Mouse (Mus musculus) hindbrain, embryonic 10.5 days (tissue): ENCODE results near the gene Fam19a1. TPM values are rescaled to one million over a fixed set of nuclear protein-coding genes. Genes with fewer than 3 reads are reported as not detected.
"Not testable (repeated sequence)": the region's sequence is repeated elsewhere in the genome, so short reads cannot be mapped to it uniquely, and the experiment has no call there.

Experiments
- DNase-seq: peaks from one replicate; pipeline ENCODE4 v3.0.0-alpha.2; 2017; ENCODE audit warnings: low spot score
- H3K27ac ChIP-seq: fragments of 300-500 bp; sonication (generic); 2 replicates; pipeline ENCODE4 v1.5.1; 2016; ENCODE audit warnings: mild to moderate bottlenecking, moderate library complexity
- H3K27me3 ChIP-seq: fragments of 300-500 bp; sonication (generic); 2 replicates; pipeline ENCODE4 v1.6.1; 2016; ENCODE audit warnings: mild to moderate bottlenecking; ENCODE audit not compliant: poor library complexity, insufficient read depth, severe bottlenecking
- H3K36me3 ChIP-seq: fragments of 300-500 bp; sonication (generic); 2 replicates; pipeline ENCODE4 v1.6.1; 2016; ENCODE audit warnings: mild to moderate bottlenecking, moderate library complexity
- H3K4me1 ChIP-seq: fragments of 300-500 bp; sonication (generic); replicated peaks from 2 replicates; pipeline ENCODE4 v1.6.1; 2016; ENCODE audit warnings: mild to moderate bottlenecking
- H3K4me3 ChIP-seq: fragments of 300-500 bp; sonication (generic); 2 replicates; pipeline ENCODE4 v1.5.1; 2016; ENCODE audit warnings: mild to moderate bottlenecking, moderate library complexity
- H3K9me3 ChIP-seq: fragments of 300-500 bp; sonication (generic); 2 replicates; pipeline ENCODE4 v1.6.1; 2016; ENCODE audit warnings: mild to moderate bottlenecking, moderate library complexity
- WGBS: fragments of 180-500 bp; shearing (Covaris S2); methylation state at CpG from one replicate; pipeline ENCODE4 v1.1.7; 2016; 5-methylcytosine and 5-hydroxymethylcytosine counted together
- polyA plus RNA-seq: library from polyadenylated mRNA; unstranded; fragments of >200 nt; fragmentation: Nextera tagmentation; extraction: Ambion mirVana; gene quantifications from 2 replicates; pipeline ENCODE4 v1.2.1, GENCODE M21; 2016

The Fam19a1 gene
- polyA plus RNA-seq, 1 experiment from 2014 or later = 1.9 TPM

GRCm38 (mm10) chr6:96167031-96167430, 54.1 kb downstream of the Fam19a1 start:
- Histone ChIP-seq H3K4me3 (no peak overlapping the region), H3K9me3 (no peaks in the 10 kb centered on the region), H3K36me3 (no peaks in the 10 kb centered on the region), H3K27ac (no peak overlapping the region), H3K27me3 (no peaks in the 10 kb centered on the region), H3K4me1 (no peaks in the 10 kb centered on the region)
- no peak for DNase-seq

- H3K4me3 ChIP-seq = no peak overlapping the region
- no peaks in the 10 kb centered on the region for H3K9me3 ChIP-seq
- WGBS = 89% methylated on average over 3 of the region's 3 CpGs
- H3K4me1 ChIP-seq = no peaks in the 10 kb centered on the region
- no peaks in the 10 kb centered on the region for H3K36me3 ChIP-seq
- no peaks in the 10 kb centered on the region for H3K27me3 ChIP-seq
- no peak for DNase-seq
- no peak overlapping the region for H3K27ac ChIP-seq
These were observed 60.7 kb downstream of the Fam19a1 start for GRCm38 (mm10) chr6:96173681-96174080.

GRCm38 (mm10) chr6:96178530-96178929, 65.6 kb downstream of the Fam19a1 start:
- DNase-seq = no peak
- Histone ChIP-seq H3K4me3 (no peak overlapping the region), H3K36me3 (no peaks in the 10 kb centered on the region), H3K4me1 (no peaks in the 10 kb centered on the region), H3K27me3 (no peaks in the 10 kb centered on the region), H3K9me3 (no peaks in the 10 kb centered on the region), H3K27ac (no peak overlapping the region)

GRCm38 (mm10) chr6:96183392-96183791, 70.4 kb downstream of the Fam19a1 start:
- Histone ChIP-seq H3K4me1 (no peaks in the 10 kb centered on the region), H3K4me3 (no peak overlapping the region), H3K27me3 (no peaks in the 10 kb centered on the region), H3K36me3 (no peaks in the 10 kb centered on the region), H3K9me3 (no peaks in the 10 kb centered on the region), H3K27ac (no peak overlapping the region)
- DNase-seq = no peak
- WGBS = 80% methylated on average over 4 of the region's 4 CpGs

- Histone ChIP-seq H3K4me3 (no peak overlapping the region), H3K27ac (no peak overlapping the region), H3K9me3 (no peaks in the 10 kb centered on the region), H3K36me3 (no peaks in the 10 kb centered on the region), H3K27me3 (no peaks in the 10 kb centered on the region), H3K4me1 (no peaks in the 10 kb centered on the region)
- WGBS = 75% methylated on average over 2 of the region's 2 CpGs
- no peak for DNase-seq
These were observed 73.6 kb downstream of the Fam19a1 start for GRCm38 (mm10) chr6:96186517-96186916.

GRCm38 (mm10) chr6:96198991-96199390, 86.0 kb downstream of the Fam19a1 start:
- 95% methylated on average over 2 of the region's 2 CpGs for whole genome bisulfite sequencing
- H3K4me1 ChIP-seq, H3K36me3 ChIP-seq, H3K4me3 ChIP-seq, H3K9me3 ChIP-seq, H3K27ac ChIP-seq, H3K27me3 ChIP-seq, DNase-seq: not testable (repeated sequence)

GRCm38 (mm10) chr6:96205395-96205794, 92.4 kb downstream of the Fam19a1 start:
- no peak overlapping the region for H3K27ac ChIP-seq
- no peak for DNase-seq
- 97% methylated on average over 2 of the region's 2 CpGs for WGBS
- no peaks in the 10 kb centered on the region for H3K9me3 ChIP-seq
- H3K4me1 ChIP-seq = no peaks in the 10 kb centered on the region
- H3K27me3 ChIP-seq = no peaks in the 10 kb centered on the region
- H3K36me3 ChIP-seq = no peaks in the 10 kb centered on the region
- no peak overlapping the region for H3K4me3 ChIP-seq

- Histone ChIP-seq H3K4me1 (no peaks in the 10 kb centered on the region), H3K36me3 (no peaks in the 10 kb centered on the region), H3K4me3 (no peak overlapping the region), H3K9me3 (no peaks in the 10 kb centered on the region), H3K27me3 (no peaks in the 10 kb centered on the region), H3K27ac (no peak overlapping the region)
- DNase-seq = no peak
These were observed 121.9 kb downstream of the Fam19a1 start for GRCm38 (mm10) chr6:96234806-96235205.

- H3K36me3 ChIP-seq = no peaks in the 10 kb centered on the region
- no peaks in the 10 kb centered on the region for H3K4me1 ChIP-seq
- H3K4me3 ChIP-seq = no peak overlapping the region
- H3K27ac ChIP-seq = no peak overlapping the region
- DNase-seq = no peak
- 89% methylated on average over 3 of the region's 3 CpGs for WGBS
- no peaks in the 10 kb centered on the region for H3K9me3 ChIP-seq
- H3K27me3 ChIP-seq = no peaks in the 10 kb centered on the region
These were observed 131.4 kb downstream of the Fam19a1 start for GRCm38 (mm10) chr6:96244320-96244719.

GRCm38 (mm10) chr6:96252001-96252400, 139.0 kb downstream of the Fam19a1 start:
- H3K27me3 ChIP-seq = no peaks in the 10 kb centered on the region
- H3K4me3 ChIP-seq = no peak overlapping the region
- no peak for DNase-seq
- WGBS = 78% methylated on average over 3 of the region's 3 CpGs
- H3K36me3 ChIP-seq = no peaks in the 10 kb centered on the region
- H3K4me1 ChIP-seq = no peaks in the 10 kb centered on the region
- H3K27ac ChIP-seq = no peak overlapping the region
- H3K9me3 ChIP-seq = no peaks in the 10 kb centered on the region

GRCm38 (mm10) chr6:96254815-96255214, 141.9 kb downstream of the Fam19a1 start:
- no peaks in the 10 kb centered on the region for H3K36me3 ChIP-seq
- H3K4me3 ChIP-seq = no peak overlapping the region
- no peak overlapping the region for H3K27ac ChIP-seq
- no peaks in the 10 kb centered on the region for H3K4me1 ChIP-seq
- H3K27me3 ChIP-seq = no peaks in the 10 kb centered on the region
- no peaks in the 10 kb centered on the region for H3K9me3 ChIP-seq
- DNase-seq = no peak
- 91% methylated on average over 2 of the region's 2 CpGs for WGBS

- no peak overlapping the region for H3K4me3 ChIP-seq
- H3K4me1 ChIP-seq = no peaks in the 10 kb centered on the region
- WGBS = 93% methylated on average over 3 of the region's 3 CpGs
These were observed 145.7 kb downstream of the Fam19a1 start for GRCm38 (mm10) chr6:96258651-96259050.

GRCm38 (mm10) chr6:96266456-96266855, 153.5 kb downstream of the Fam19a1 start:
- Histone ChIP-seq H3K27ac (no peak overlapping the region), H3K27me3 (no peaks in the 10 kb centered on the region), H3K36me3 (no peaks in the 10 kb centered on the region), H3K9me3 (no peaks in the 10 kb centered on the region), H3K4me1 (no peaks in the 10 kb centered on the region), H3K4me3 (no peak overlapping the region)
- DNase-seq = no peak
- WGBS = 91% methylated on average over 4 of the region's 4 CpGs

More at GRCm38 (mm10) chr6:96258651-96259050, 145.7 kb downstream of the Fam19a1 start:
- Histone ChIP-seq H3K36me3 (no peaks in the 10 kb centered on the region), H3K27ac (no peak overlapping the region), H3K27me3 (no peaks in the 10 kb centered on the region), H3K9me3 (no peaks in the 10 kb centered on the region)
- DNase-seq = no peak

GRCm38 (mm10) chr6:96268788-96269187, 155.8 kb downstream of the Fam19a1 start:
- Histone ChIP-seq H3K36me3 (no peaks in the 10 kb centered on the region), H3K4me1 (no peaks in the 10 kb centered on the region), H3K27ac (no peak overlapping the region), H3K27me3 (no peaks in the 10 kb centered on the region), H3K9me3 (no peaks in the 10 kb centered on the region), H3K4me3 (no peak overlapping the region)
- no peak for DNase-seq
